Mouse (Mus musculus) forebrain, postnatal 0 days (tissue): Measurements from ENCODE around the gene Prex1. TPM values are rescaled to one million over a fixed set of nuclear protein-coding genes. Genes with fewer than 3 reads are reported as not detected.

Experiments used
- ATAC-seq: fragments of 200-750 bp; cut with Nextera tagmentation; 2 replicates; pipeline ENCODE4 v1.8.0; 2017; ENCODE audit warnings: mild to moderate bottlenecking, moderate library complexity
- DNase-seq: peaks from one replicate; pipeline ENCODE4 v3.0.0-alpha.2; 2015
- H3K27ac ChIP-seq: fragments of 300-500 bp; sonication (generic); 2 replicates; pipeline ENCODE4 v1.5.1; 2014; ENCODE audit warnings: low read depth, mild to moderate bottlenecking, antibody characterized with exemption, low read length, moderate library complexity, mixed read lengths
- H3K27me3 ChIP-seq: fragments of 300-500 bp; sonication (generic); 2 replicates; pipeline ENCODE4 v1.6.1; 2014; ENCODE audit warnings: mild to moderate bottlenecking, low read length, mixed read lengths; ENCODE audit not compliant: insufficient read depth
- H3K36me3 ChIP-seq: fragments of 300-500 bp; sonication (generic); 2 replicates; pipeline ENCODE4 v1.6.1; 2014; ENCODE audit warnings: mild to moderate bottlenecking, moderate library complexity; ENCODE audit not compliant: insufficient read depth
- H3K4me1 ChIP-seq: fragments of 300-500 bp; sonication (generic); 2 replicates; pipeline ENCODE4 v1.6.1; 2014; ENCODE audit warnings: antibody characterized with exemption; ENCODE audit not compliant: insufficient read depth
- H3K4me2 ChIP-seq: fragments of 300-500 bp; sonication (generic); 2 replicates; pipeline ENCODE4 v1.6.1; 2014; ENCODE audit warnings: low read depth, mild to moderate bottlenecking, moderate library complexity
- H3K4me3 ChIP-seq: fragments of 300-500 bp; sonication (generic); 2 replicates; pipeline ENCODE4 v1.5.1; 2014; ENCODE audit warnings: low read depth, low read length, mixed read lengths
- H3K9ac ChIP-seq: fragments of 300-500 bp; sonication (generic); 2 replicates; pipeline ENCODE4 v1.6.1; 2014; ENCODE audit warnings: mild to moderate bottlenecking
- H3K9me3 ChIP-seq: fragments of 300-500 bp; sonication (generic); 2 replicates; pipeline ENCODE4 v1.6.1; 2016; ENCODE audit warnings: low read length
- CTCF ChIP-seq: sonication (generic); IDR thresholded peaks from 2 replicates; pipeline ENCODE4 v1.5.1; 2016; ENCODE audit warnings: antibody characterized with exemption, control low read depth, low read depth
- WGBS: fragments of 180-500 bp; shearing (Covaris S2); extraction: QIAGEN DNeasy Blood & Tissue Kit; methylation state at CpG from one replicate; pipeline ENCODE4 v1.1.7; 2014; 5-methylcytosine and 5-hydroxymethylcytosine counted together
- polyA plus RNA-seq: library from polyadenylated mRNA; unstranded; fragments of >200 nt; fragmentation: Nextera tagmentation; extraction: Ambion mirVana; gene quantifications from 2 replicates; pipeline ENCODE4 v1.2.1, GENCODE M21; 2015
- total RNA-seq: library from RNA; depleted of rRNA; stranded (reverse); fragments of >200 nt; gene quantifications from 2 replicates; pipeline ENCODE4 v1.2.3, GENCODE M21; 2014

Gene Prex1
- total and polyA plus RNA-seq, 2 experiments from 2014 or later: 17.5 to 31.3 TPM

GRCm38 (mm10) chr2:166553502-166554168, 160.0 kb downstream of the Prex1 start:
- TF ChIP-seq CTCF: no peak
- no peaks in the 10 kb centered on the region for H3K9me3 ChIP-seq
- WGBS: 45% methylated on average over 18 of the region's 18 CpGs
- no peak overlapping the region for H3K27ac ChIP-seq
- H3K9ac ChIP-seq: no peak overlapping the region
- H3K4me2 ChIP-seq: no peak overlapping the region
- no peak overlapping the region for H3K4me3 ChIP-seq
- 0 out of 2 replicates have a peak, but pooled peaks have one; percentile 18 for ATAC-seq
- H3K36me3 ChIP-seq: no peaks in the 10 kb centered on the region
- H3K27me3 ChIP-seq: no peaks in the 10 kb centered on the region; the same call in 1 of the 2 replicates
- H3K4me1 ChIP-seq: 0 out of 2 replicates have a peak, but pooled peaks cover 8% of the 10 kb centered on the region
- no peak for DNase-seq

- Histone ChIP-seq H3K9me3 (no peaks in the 10 kb centered on the region), H3K4me3 (no peak overlapping the region), H3K27ac (no peak overlapping the region), H3K4me1 (0 out of 2 replicates have a peak, but pooled peaks cover 8% of the 10 kb centered on the region), H3K9ac (no peak overlapping the region), H3K4me2 (no peak overlapping the region), H3K27me3 (no peaks in the 10 kb centered on the region; the same call in 1 of the 2 replicates), H3K36me3 (no peaks in the 10 kb centered on the region)
- DNase-seq (no peak), ATAC-seq (no peak)
- WGBS: 28% methylated on average over 6 of the region's 6 CpGs
- TF ChIP-seq CTCF: no peak
Observed at GRCm38 (mm10) chr2:166552657-166553056, 161.0 kb downstream of the Prex1 start.

- H3K4me3 ChIP-seq: no peak overlapping the region
- H3K4me1 ChIP-seq: 0 out of 2 replicates have a peak, but pooled peaks cover 8% of the 10 kb centered on the region
- DNase-seq (no peak), ATAC-seq (no peak)
- 22% methylated on average over 15 of the region's 15 CpGs for WGBS
- no peak for TF ChIP-seq CTCF
- no peaks in the 10 kb centered on the region; the same call in 1 of the 2 replicates for H3K27me3 ChIP-seq
- H3K9ac ChIP-seq: no peak overlapping the region
- H3K36me3 ChIP-seq: no peaks in the 10 kb centered on the region
- no peak overlapping the region for H3K4me2 ChIP-seq
- H3K27ac ChIP-seq: 0 out of 2 replicates have a peak overlapping the region, but pooled peaks have one; percentile 4
- H3K9me3 ChIP-seq: no peaks in the 10 kb centered on the region
Observed at GRCm38 (mm10) chr2:166551831-166552498, 161.7 kb downstream of the Prex1 start.

DNA sequence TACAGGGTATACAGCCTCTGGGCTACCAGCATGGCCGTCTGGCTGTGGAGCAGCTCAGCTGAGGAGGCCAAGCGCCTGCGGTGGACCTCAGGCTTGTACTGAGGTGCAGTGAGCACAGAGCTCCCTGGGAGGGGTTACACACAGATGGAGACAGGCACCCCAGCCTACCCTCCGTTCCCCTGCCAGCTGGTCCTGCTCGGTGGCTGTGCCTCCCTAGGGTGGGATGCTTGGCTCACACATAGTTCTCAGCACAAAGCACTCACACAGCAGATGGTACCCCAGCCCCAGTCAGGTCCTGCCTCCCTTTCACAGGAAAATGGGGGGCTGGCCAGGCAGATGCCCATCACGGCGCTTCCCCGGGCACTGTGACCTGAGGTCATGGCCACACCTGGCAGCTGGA, 163.8 kb downstream of the Prex1 start:
- Histone ChIP-seq H3K4me1 (0 out of 2 replicates have a peak, but pooled peaks cover 8% of the 10 kb centered on the region), H3K36me3 (no peaks in the 10 kb centered on the region), H3K9ac (no peak overlapping the region), H3K27ac (no peak overlapping the region), H3K4me3 (no peak overlapping the region), H3K27me3 (no peaks in the 10 kb centered on the region; the same call in 1 of the 2 replicates), H3K9me3 (no peaks in the 10 kb centered on the region), H3K4me2 (no peak overlapping the region)
- TF ChIP-seq CTCF: no peak
- peak; percentile 60 for ATAC-seq
- DNase-seq: no peak
- 34% methylated on average over 8 of the region's 8 CpGs for WGBS

- no peak overlapping the region for H3K27ac ChIP-seq
- no peak for TF ChIP-seq CTCF
- no peak for ATAC-seq
- H3K4me3 ChIP-seq: no peak overlapping the region
- WGBS: 91% methylated on average over 5 of the region's 5 CpGs
- H3K4me1 ChIP-seq: 0 out of 2 replicates have a peak, but pooled peaks cover 8% of the 10 kb centered on the region
- H3K9me3 ChIP-seq: no peaks in the 10 kb centered on the region
- no peak overlapping the region for H3K9ac ChIP-seq
- no peak for DNase-seq
- H3K27me3 ChIP-seq: no peaks in the 10 kb centered on the region; the same call in 1 of the 2 replicates
- no peak overlapping the region for H3K4me2 ChIP-seq
- no peaks in the 10 kb centered on the region for H3K36me3 ChIP-seq
Observed at GRCm38 (mm10) chr2:166549069-166549468, 164.6 kb downstream of the Prex1 start.

- Histone ChIP-seq H3K36me3 (no peaks in the 10 kb centered on the region), H3K9ac (no peak overlapping the region), H3K27ac (no peak overlapping the region), H3K4me2 (no peak overlapping the region), H3K4me3 (no peak overlapping the region), H3K9me3 (no peaks in the 10 kb centered on the region), H3K27me3 (no peaks in the 10 kb centered on the region), H3K4me1 (peaks cover 6% of the 10 kb centered on the region; the same call in 1 of the 2 replicates)
- 74% methylated on average over 4 of the region's 4 CpGs for WGBS
- TF ChIP-seq CTCF: no peak
- DNase-seq (no peak), ATAC-seq (no peak)
Observed at GRCm38 (mm10) chr2:166545580-166545979, 168.1 kb downstream of the Prex1 start.
